Mouse (Mus musculus): ENCODE measurements around the gene Olfr1085. TPM values are rescaled to one million over a fixed set of nuclear protein-coding genes. Genes with fewer than 3 reads are reported as not detected.
"Not testable (repeated sequence)": the region's sequence is repeated elsewhere in the genome, so short reads cannot be mapped to it uniquely, and the experiment has no call there.

Gene Olfr1085
- not detected in 2 replicates for polyA plus RNA-seq (2015; fragmentation: Nextera tagmentation; extraction: Ambion mirVana)

- WGBS, result 29% methylated on average over 1 of the region's 1 CpGs
- H3K4me1 ChIP-seq, result no peaks in the 10 kb centered on the region
- H3K36me3 ChIP-seq, result no peaks in the 10 kb centered on the region
- H3K27ac ChIP-seq, result no peak within 1 kb of the TSS
- no peak within 1 kb of the TSS for H3K4me3 ChIP-seq
- no peak within 1 kb of the TSS for H3K9ac ChIP-seq
- H3K27me3 ChIP-seq, result no peaks in the 10 kb centered on the region
- no peaks in the 10 kb centered on the region for H3K9me3 ChIP-seq
- H3K4me2 ChIP-seq, result no peak within 1 kb of the TSS
- ATAC-seq (ENCODE audit: insufficient number of reproducible peaks, low FRiP score, low TSS enrichment, low read depth), result no peak
Observed at GRCm38 (mm10) chr2:86661919-86662318, at the start of gene Olfr1085. Gene Olfr1085 (minus strand): TSS chr2:86662019.

- no peaks in the 10 kb centered on the region for H3K9me3 ChIP-seq
- H3K36me3 ChIP-seq, result no peaks in the 10 kb centered on the region
- ATAC-seq (ENCODE audit: insufficient number of reproducible peaks, low FRiP score, low TSS enrichment, low read depth), result no peak
- H3K4me1 ChIP-seq, result no peaks in the 10 kb centered on the region
- no peak within 1 kb of the TSS for H3K9ac ChIP-seq
- no peak within 1 kb of the TSS for H3K27ac ChIP-seq
- H3K27me3 ChIP-seq, result no peaks in the 10 kb centered on the region
- no peak within 1 kb of the TSS for H3K4me3 ChIP-seq
- H3K4me2 ChIP-seq, result no peak within 1 kb of the TSS
Observed at GRCm38 (mm10) chr2:86698295-86698694, 36.5 kb upstream of the Olfr1085 start, which contains the start of gene Olfr1087. Gene Olfr1087 (minus strand): TSS chr2:86698395.

- 77% methylated on average over 2 of the region's 2 CpGs for WGBS
- Histone ChIP-seq H3K4me1 (no peaks in the 10 kb centered on the region), H3K27ac (no peak within 1 kb of the TSS), H3K4me2 (no peak within 1 kb of the TSS), H3K4me3 (no peak within 1 kb of the TSS), H3K9me3 (no peaks in the 10 kb centered on the region), H3K27me3 (no peaks in the 10 kb centered on the region), H3K36me3 (no peaks in the 10 kb centered on the region), H3K9ac (no peak within 1 kb of the TSS)
- ATAC-seq (ENCODE audit: insufficient number of reproducible peaks, low FRiP score, low TSS enrichment, low read depth), result no peak
Observed at GRCm38 (mm10) chr2:86679992-86680391, 18.2 kb upstream of the Olfr1085 start, which contains the start of gene Olfr1086. Gene Olfr1086 (minus strand): TSS chr2:86680092.

GRCm38 (mm10) chr2:86639625-86640024 lies 22.2 kb downstream of the Olfr1085 start, which contains the start of gene Olfr1084:
Gene Olfr1084 (minus strand): TSS chr2:86639725.
- not testable (repeated sequence) for H3K27me3 ChIP-seq; H3K27ac ChIP-seq; H3K36me3 ChIP-seq; H3K9me3 ChIP-seq; H3K9ac ChIP-seq; H3K4me3 ChIP-seq; ATAC-seq (ENCODE audit: insufficient number of reproducible peaks, low FRiP score, low TSS enrichment, low read depth); H3K4me1 ChIP-seq; H3K4me2 ChIP-seq
- WGBS, result 76% methylated on average over 1 of the region's 1 CpGs

Other genes with a start within 250 kb of the Olfr1085 start
- gene Olfr1061, start 248.0 kb downstream of the Olfr1085 start, polyA plus RNA-seq (2015; fragmentation: Nextera tagmentation; extraction: Ambion mirVana), result not detected in 2 replicates
- not detected in 2 replicates for gene Olfr1062, start 235.3 kb downstream of the Olfr1085 start, polyA plus RNA-seq (2015; fragmentation: Nextera tagmentation; extraction: Ambion mirVana)
- gene Olfr1065, start 211.4 kb downstream of the Olfr1085 start, polyA plus RNA-seq (2015; fragmentation: Nextera tagmentation; extraction: Ambion mirVana), result not detected in 2 replicates
- not detected in 2 replicates for gene Olfr1066, start 205.8 kb downstream of the Olfr1085 start, polyA plus RNA-seq (2015; fragmentation: Nextera tagmentation; extraction: Ambion mirVana)
- not detected in 2 replicates for gene Olfr228, start 174.6 kb downstream of the Olfr1085 start, polyA plus RNA-seq (2015; fragmentation: Nextera tagmentation; extraction: Ambion mirVana)
- gene Olfr1076, start 153.6 kb downstream of the Olfr1085 start, polyA plus RNA-seq (2015; fragmentation: Nextera tagmentation; extraction: Ambion mirVana), result not detected in 2 replicates
- gene Olfr1079, start 119.5 kb downstream of the Olfr1085 start, polyA plus RNA-seq (2015; fragmentation: Nextera tagmentation; extraction: Ambion mirVana), result not detected in 2 replicates
- not detected in 2 replicates for gene Olfr1080, start 103.8 kb downstream of the Olfr1085 start, polyA plus RNA-seq (2015; fragmentation: Nextera tagmentation; extraction: Ambion mirVana)
- gene Olfr1082, start 63.1 kb downstream of the Olfr1085 start, polyA plus RNA-seq (2015; fragmentation: Nextera tagmentation; extraction: Ambion mirVana), result not detected in 2 replicates
- gene Olfr1084, start 22.3 kb downstream of the Olfr1085 start, polyA plus RNA-seq (2015; fragmentation: Nextera tagmentation; extraction: Ambion mirVana), result not detected in 2 replicates
- gene Olfr1086, start 18.1 kb upstream of the Olfr1085 start, polyA plus RNA-seq (2015; fragmentation: Nextera tagmentation; extraction: Ambion mirVana), result not detected in 2 replicates
- not detected in 2 replicates for gene Olfr1087, start 36.4 kb upstream of the Olfr1085 start, polyA plus RNA-seq (2015; fragmentation: Nextera tagmentation; extraction: Ambion mirVana)
- gene Olfr1089, start 71.7 kb upstream of the Olfr1085 start, polyA plus RNA-seq (2015; fragmentation: Nextera tagmentation; extraction: Ambion mirVana), result not detected in 2 replicates
- gene Olfr1090, start 97.0 kb upstream of the Olfr1085 start, polyA plus RNA-seq (2015; fragmentation: Nextera tagmentation; extraction: Ambion mirVana), result not detected in 2 replicates
- not detected in 2 replicates for gene Olfr1093, start 120.5 kb upstream of the Olfr1085 start, polyA plus RNA-seq (2015; fragmentation: Nextera tagmentation; extraction: Ambion mirVana)
- gene Olfr141, start 148.0 kb upstream of the Olfr1085 start, polyA plus RNA-seq (2015; fragmentation: Nextera tagmentation; extraction: Ambion mirVana), result not detected in 2 replicates
- gene Olfr1094, start 162.6 kb upstream of the Olfr1085 start, polyA plus RNA-seq (2015; fragmentation: Nextera tagmentation; extraction: Ambion mirVana), result not detected in 2 replicates
- not detected in 2 replicates for gene Olfr1095, start 189.7 kb upstream of the Olfr1085 start, polyA plus RNA-seq (2015; fragmentation: Nextera tagmentation; extraction: Ambion mirVana)
- not detected in 2 replicates for gene Gm13723, start 212.8 kb upstream of the Olfr1085 start, polyA plus RNA-seq (2015; fragmentation: Nextera tagmentation; extraction: Ambion mirVana)
- gene Olfr1097, start 230.2 kb upstream of the Olfr1085 start, polyA plus RNA-seq (2015; fragmentation: Nextera tagmentation; extraction: Ambion mirVana), result not detected in 2 replicates